Mouse (Mus musculus) kidney, postnatal 10 days (tissue): Measurements from ENCODE around the gene Tmem214.

Experiments used
- DNase-seq: peaks from one replicate; pipeline ENCODE4 v3.0.0; 2021; ENCODE audit warnings: mixed read lengths

Gene Tmem214

GRCm38 (mm10) chr5:30916841-30917240 lies 49.0 kb downstream of the Tmem214 start:
- no peak for DNase-seq

DNA sequence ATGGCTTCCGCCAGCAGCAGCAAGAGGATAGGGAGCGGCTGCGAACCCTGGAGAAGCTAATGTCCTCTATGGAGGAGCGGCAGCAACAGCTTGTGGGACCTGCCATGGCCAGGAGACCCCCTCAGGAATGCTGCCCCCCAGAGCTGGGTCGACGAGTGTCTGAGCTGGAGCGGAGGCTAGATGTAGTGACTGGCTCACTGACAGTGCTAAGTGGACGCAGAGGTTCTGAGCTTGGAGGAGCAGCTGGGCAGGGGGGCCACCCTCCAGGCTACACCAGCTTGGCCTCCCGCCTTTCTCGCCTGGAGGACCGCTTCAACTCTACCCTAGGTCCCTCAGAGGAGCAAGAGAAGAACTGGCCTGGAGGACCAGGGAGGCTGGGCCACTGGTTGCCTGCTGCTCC lies 49.5 kb downstream of the Tmem214 start:
- DNase-seq, result no peak

DNA sequence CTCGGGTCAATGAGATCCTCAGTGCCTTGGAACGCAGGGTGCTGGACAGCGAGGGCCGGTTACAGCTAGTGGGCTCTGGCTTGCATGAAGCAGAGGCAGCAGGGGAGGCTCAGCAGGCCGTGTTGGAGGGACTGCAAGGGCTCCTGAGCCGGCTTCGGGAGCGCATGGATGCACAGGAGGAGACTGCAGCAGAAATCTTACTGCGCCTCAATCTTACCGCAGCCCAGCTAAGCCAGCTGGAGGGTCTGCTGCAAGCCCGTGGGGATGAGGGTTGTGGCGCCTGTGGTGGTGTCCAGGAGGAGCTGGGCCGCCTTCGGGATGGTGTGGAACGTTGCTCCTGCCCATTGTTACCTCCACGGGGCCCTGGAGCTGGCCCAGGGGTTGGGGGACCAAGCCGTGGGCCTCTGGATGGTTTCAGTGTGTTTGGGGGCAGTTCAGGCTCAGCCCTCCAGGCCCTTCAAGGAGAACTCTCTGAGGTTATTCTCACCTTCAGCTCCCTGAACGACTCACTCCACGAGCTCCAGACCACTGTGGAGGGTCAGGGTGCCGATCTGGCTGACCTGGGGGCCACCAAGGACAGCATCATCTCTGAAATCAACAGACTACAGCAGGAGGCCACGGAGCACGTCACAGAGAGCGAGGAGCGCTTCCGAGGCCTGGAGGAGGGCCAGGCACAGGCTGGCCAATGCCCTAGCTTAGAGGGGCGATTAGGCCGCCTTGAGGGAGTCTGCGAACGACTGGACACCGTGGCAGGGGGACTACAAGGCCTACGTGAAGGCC lies 50.3 kb downstream of the Tmem214 start:
- DNase-seq, result peak; percentile 27

DNA sequence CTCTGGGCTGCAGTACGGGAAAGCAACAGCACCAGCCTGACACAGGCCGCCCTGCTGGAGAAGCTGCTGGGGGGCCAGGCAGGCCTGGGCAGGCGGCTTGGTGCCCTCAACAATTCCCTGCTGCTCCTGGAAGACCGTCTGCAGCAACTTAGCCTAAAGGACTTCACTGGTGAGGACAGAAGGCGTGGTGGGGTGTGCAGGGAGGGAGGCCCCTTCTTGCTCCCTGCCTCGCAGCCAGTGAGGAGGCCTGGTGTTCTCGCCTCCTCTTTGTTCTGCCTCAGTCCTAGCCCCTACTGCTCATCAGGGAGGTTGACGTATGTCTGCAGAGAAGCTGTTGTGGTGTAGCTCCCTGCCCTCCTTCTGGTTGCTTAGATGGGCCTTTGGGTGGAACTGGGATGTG lies 50.9 kb downstream of the Tmem214 start:
- DNase-seq, result no peak

GRCm38 (mm10) chr5:30919831-30920614 lies 52.2 kb downstream of the Tmem214 start:
- peak; percentile 36 for DNase-seq

DNA sequence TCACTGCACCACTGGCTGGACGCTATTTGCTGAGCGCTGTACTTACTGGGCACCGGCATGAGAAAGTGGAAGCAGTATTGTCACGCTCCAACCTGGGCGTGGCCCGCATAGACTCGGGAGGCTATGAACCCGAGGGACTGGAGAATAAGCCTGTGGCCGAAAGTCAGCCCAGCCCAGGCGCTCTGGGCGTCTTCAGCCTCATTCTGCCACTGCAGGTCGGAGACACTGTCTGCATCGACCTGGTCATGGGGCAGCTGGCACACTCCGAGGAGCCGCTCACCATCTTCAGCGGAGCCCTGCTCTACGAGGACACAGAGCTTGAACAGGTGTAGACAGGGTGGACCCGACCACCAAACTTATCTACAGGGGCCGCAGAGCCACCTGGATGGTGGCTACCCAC lies 52.8 kb downstream of the Tmem214 start:
- peak; percentile 50 for DNase-seq

DNA sequence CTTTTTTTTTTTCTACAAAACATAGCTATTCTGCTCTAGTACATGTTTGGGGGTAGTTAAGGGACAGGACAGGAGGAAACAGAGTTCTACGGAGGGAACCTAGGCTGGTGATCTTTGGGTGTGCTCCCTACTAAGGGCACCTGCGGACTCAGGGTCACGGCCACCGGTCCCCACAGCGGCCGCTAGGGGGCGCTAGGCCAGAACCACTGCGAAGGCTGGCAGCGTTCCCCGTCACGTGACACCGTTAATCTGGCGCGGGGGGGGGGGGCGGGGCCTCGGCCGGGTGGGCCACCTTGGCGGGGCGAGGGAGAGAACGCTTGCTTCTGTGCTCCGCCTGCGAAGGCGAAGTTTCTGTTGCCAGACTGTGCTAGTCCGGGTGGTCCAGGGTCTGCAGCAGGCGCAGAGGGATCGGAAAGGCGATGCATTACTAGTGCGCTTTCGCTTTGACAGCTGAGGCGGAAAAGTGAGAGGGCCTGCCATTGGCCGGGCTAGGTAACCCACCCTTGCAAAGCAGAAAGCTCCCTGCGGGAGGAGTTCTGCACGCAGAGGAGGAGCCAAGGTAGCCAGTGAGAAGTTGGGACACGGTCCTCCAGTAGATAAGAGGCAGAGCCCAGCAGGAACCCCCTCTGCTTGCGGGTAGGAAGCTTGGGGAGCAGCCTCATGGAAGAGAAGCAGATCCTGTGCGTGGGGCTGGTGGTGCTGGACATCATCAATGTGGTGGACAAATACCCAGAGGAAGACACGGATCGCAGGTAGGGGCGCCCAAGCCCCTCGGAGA lies 53.6 kb downstream of the Tmem214 start, which contains the start of gene Khk:
TSS of gene Khk (plus strand) at position 176 of the 778 bp plus-strand sequence.
- DNase-seq, result peak; percentile 96

GRCm38 (mm10) chr5:30922581-30923041 lies 54.8 kb downstream of the Tmem214 start:
- DNase-seq, result peak; percentile 23

DNA sequence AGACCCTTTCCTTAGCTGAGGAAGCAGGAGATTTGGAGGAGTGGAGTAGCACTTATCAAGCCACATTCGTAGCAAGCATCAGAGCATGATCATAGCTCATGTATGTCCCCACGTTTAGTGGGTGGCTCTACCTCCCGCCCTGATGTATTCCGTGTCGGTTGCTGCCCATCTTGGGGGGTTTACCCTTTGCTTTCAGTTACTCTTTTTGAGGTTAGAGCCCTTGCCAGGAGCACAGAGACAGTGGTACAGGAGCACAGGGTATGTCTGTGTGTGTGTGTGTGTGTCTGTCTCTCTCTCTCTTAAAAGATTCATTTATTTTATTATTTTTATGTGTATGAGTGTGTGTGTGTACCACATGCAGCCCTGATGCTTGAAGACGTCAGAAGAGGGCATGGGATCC lies 55.3 kb downstream of the Tmem214 start:
- no peak for DNase-seq

DNA sequence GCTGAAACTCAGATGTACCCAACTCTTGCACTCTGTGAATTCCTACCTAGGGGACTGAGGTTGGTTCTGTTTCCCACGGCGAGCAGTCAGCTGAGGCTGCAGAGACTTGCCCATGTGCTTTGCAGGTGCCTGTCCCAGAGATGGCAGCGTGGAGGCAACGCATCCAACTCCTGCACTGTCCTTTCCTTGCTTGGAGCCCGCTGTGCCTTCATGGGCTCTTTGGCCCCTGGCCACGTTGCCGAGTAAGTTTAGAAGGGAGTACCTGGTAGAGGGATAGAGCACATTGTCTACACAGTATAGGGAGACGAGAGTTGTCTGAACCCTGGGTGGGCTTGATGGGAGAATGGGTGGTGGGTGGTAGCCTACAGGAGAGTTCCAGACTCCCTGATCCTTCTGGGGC lies 56.8 kb downstream of the Tmem214 start:
- peak; percentile 29 for DNase-seq

DNA sequence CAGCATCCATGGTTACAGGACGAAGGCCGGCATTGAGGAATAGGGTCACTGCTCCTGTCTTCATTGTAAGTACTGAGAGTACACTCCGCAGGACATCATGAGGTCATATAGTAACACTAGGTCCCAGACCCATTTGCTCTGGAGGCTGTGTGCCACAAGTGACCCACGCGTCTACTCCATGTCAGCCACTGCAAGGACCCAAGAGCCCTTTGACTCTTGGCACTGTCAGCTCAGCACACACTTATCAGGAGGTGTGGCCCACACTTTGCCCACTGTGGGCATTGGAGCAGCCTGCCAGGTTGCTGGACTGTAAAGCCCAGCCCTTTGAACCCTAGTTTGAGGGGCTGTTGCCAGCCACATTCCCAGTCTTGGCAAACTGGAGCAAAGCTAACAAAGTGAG lies 57.4 kb downstream of the Tmem214 start:
- peak; percentile 73 for DNase-seq

DNA sequence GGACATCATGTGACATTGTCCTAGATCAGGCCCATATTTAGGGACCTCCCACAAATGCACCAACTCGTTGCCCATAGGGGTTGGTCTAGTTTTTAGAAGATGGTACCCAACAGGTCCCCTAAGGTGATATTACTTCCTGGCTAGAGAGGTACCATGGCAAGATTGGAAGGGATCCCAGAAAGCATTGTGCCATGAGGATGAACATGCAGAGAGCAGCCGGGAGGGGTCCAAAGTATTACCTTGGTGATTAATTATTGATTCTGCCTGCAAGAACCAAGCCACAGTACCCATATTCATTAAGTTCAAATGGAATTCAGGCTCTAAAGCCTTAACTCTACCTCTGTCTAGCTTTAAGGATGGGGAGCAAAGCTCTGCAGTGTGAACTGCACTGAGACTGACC lies 58.3 kb downstream of the Tmem214 start:
- DNase-seq, result peak; percentile 48

- DNase-seq, result peak; percentile 39
These were observed 60.2 kb downstream of the Tmem214 start for GRCm38 (mm10) chr5:30927945-30928529.
